Mouse (Mus musculus) liver, adult 2 months (tissue): ENCODE measurements at regions not wholly inside any gene's neighbourhood (a gene's known extent, or its start where the extent isn't known, plus 50 kb on each side); places are given as distances from the start of the nearest gene placed in this dataset.
A peak's percentile ranks its signal among the peaks of the same experiment; 100 is the strongest.
"Not testable (repeated sequence)": the region's sequence is repeated elsewhere in the genome, so short reads cannot be mapped to it uniquely, and the experiment has no call there.

Experiments used
- DNase-seq: peaks from one replicate; pipeline ENCODE4 v3.0.0-alpha.2; 2011; ENCODE audit warnings: low read depth, low spot score; ENCODE audit errors: extremely low read depth
- H3K27ac ChIP-seq: fragments of 200-500 bp; replicated peaks from 2 replicates; pipeline ENCODE4 v1.5.1; 2012; ENCODE audit warnings: low read depth, mild to moderate bottlenecking, control low read depth, inconsistent platforms, low read length; ENCODE audit not compliant: insufficient read depth
- H3K27me3 ChIP-seq: fragments of 200-500 bp; 2 replicates; pipeline ENCODE4 v1.6.1; 2012; ENCODE audit warnings: mild to moderate bottlenecking, moderate library complexity, low read length, inconsistent platforms; ENCODE audit not compliant: control insufficient read depth, insufficient read depth
- H3K36me3 ChIP-seq: fragments of 200-500 bp; 2 replicates; pipeline ENCODE4 v1.6.1; 2012; ENCODE audit warnings: low read length, inconsistent platforms; ENCODE audit not compliant: control insufficient read depth, insufficient read depth
- H3K4me1 ChIP-seq: fragments of 200-500 bp; 2 replicates; pipeline ENCODE4 v1.6.1; 2011; ENCODE audit warnings: low read length; ENCODE audit not compliant: control insufficient read depth, insufficient read depth
- H3K4me3 ChIP-seq: fragments of 200-500 bp; 2 replicates; pipeline ENCODE4 v1.5.1; 2011; ENCODE audit warnings: low read depth, mild to moderate bottlenecking, control low read depth, low read length, moderate library complexity; ENCODE audit not compliant: insufficient read depth
- H3K79me2 ChIP-seq: fragments of 200-500 bp; 2 replicates; pipeline ENCODE4 v1.6.1; 2012; ENCODE audit warnings: inconsistent platforms, mild to moderate bottlenecking, low read length, moderate library complexity; ENCODE audit not compliant: control insufficient read depth, insufficient read depth
- H3K9ac ChIP-seq: fragments of 200-500 bp; 2 replicates; pipeline ENCODE4 v1.6.1; 2012; ENCODE audit warnings: low read depth, mild to moderate bottlenecking, control low read depth, inconsistent platforms, low read length
- CTCF ChIP-seq: fragments of 200-500 bp; IDR thresholded peaks from 2 replicates; pipeline ENCODE4 v1.5.1; 2011; ENCODE audit warnings: low read depth, low read length, control low read depth
- POLR2A ChIP-seq: fragments of 200-500 bp; IDR thresholded peaks from 2 replicates; pipeline ENCODE4 v1.6.1; 2011; ENCODE audit warnings: low read length, control low read depth; ENCODE audit not compliant: insufficient read depth; ENCODE audit errors: extremely low read depth
- WGBS: fragments of 180-500 bp; shearing (Covaris S2); methylation state at CpG from one replicate; pipeline ENCODE4 v1.1.7; 2018; 5-methylcytosine and 5-hydroxymethylcytosine counted together

GRCm38 (mm10) chr4:35305210-35305609, 79.2 kb upstream of the C9orf72 start:
- no peak overlapping the region for H3K4me3 ChIP-seq
- H3K27ac ChIP-seq = peak overlapping the region; percentile 52
- peaks cover 5% of the 10 kb centered on the region for H3K4me1 ChIP-seq
- H3K79me2 ChIP-seq = no peaks in the 10 kb centered on the region
- H3K9ac ChIP-seq = no peak overlapping the region
- WGBS = 12% methylated on average over 1 of the region's 1 CpGs
- H3K27me3 ChIP-seq = no peaks in the 10 kb centered on the region
- peak; percentile 94 for DNase-seq
- TF ChIP-seq CTCF = no peak
- TF ChIP-seq POLR2A = no peak
- no peaks in the 10 kb centered on the region for H3K36me3 ChIP-seq

DNA sequence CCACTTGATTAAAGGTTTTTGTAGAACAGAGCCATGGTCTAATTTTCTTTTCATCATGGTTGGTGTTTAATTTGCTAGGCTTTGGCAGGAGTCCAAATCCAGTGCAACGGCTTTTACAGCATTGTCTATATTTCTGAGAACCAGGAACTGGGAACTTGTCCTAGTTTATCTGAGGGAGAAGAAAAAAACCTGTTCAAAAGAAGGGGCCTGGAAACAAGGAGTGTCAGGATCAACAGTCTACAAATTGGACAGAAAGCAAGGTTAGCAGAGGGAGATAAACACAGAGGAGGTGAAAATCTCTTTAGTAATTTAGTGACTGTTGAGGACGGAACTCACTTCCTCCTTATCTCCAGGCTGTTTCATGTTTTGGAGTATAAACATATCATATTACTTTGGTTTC, 74.9 kb upstream of the C9orf72 start:
- no peaks in the 10 kb centered on the region for H3K79me2 ChIP-seq
- H3K27me3 ChIP-seq = no peaks in the 10 kb centered on the region
- no peak for TF ChIP-seq CTCF
- no peak for TF ChIP-seq POLR2A
- H3K9ac ChIP-seq = no peak overlapping the region
- peaks cover 5% of the 10 kb centered on the region for H3K4me1 ChIP-seq
- no peak overlapping the region for H3K27ac ChIP-seq
- no peaks in the 10 kb centered on the region for H3K36me3 ChIP-seq
- 16% methylated on average over 2 of the region's 2 CpGs for WGBS
- no peak for DNase-seq
- no peak overlapping the region for H3K4me3 ChIP-seq

GRCm38 (mm10) chr4:35300374-35300773, 74.4 kb upstream of the C9orf72 start:
- 84% methylated on average over 4 of the region's 4 CpGs for WGBS
- H3K4me1 ChIP-seq, H3K79me2 ChIP-seq, H3K27ac ChIP-seq, H3K27me3 ChIP-seq, H3K36me3 ChIP-seq, DNase-seq, H3K9ac ChIP-seq, H3K4me3 ChIP-seq: not testable (repeated sequence)

GRCm38 (mm10) chr4:35284611-35285010, 58.6 kb upstream of the C9orf72 start:
- Histone ChIP-seq H3K9ac (no peak overlapping the region), H3K36me3 (no peaks in the 10 kb centered on the region), H3K27ac (no peak overlapping the region), H3K79me2 (no peaks in the 10 kb centered on the region), H3K4me1 (no peaks in the 10 kb centered on the region), H3K4me3 (no peak overlapping the region), H3K27me3 (no peaks in the 10 kb centered on the region)
- DNase-seq = no peak
- no peak for TF ChIP-seq POLR2A
- TF ChIP-seq CTCF = no peak
